Mouse (Mus musculus) embryo, embryonic 9.5 days (tissue): Measurements from ENCODE around the gene Dtnb.

ENCODE experiments used
- DNase-seq: peaks from one replicate; pipeline ENCODE4 v3.0.0-alpha.2; 2017; ENCODE audit errors: extremely low spot score

Gene Dtnb

GRCm38 (mm10) chr12:3572581-3573397, 608 bp downstream of the Dtnb start:
- peak; percentile 72 for DNase-seq

GRCm38 (mm10) chr12:3573410-3573809, 1.2 kb downstream of the Dtnb start:
- DNase-seq: no peak

- DNase-seq: no peak
Observed at GRCm38 (mm10) chr12:3574670-3575069, 2.5 kb downstream of the Dtnb start.

- DNase-seq: no peak
Observed at GRCm38 (mm10) chr12:3579958-3580530, 7.9 kb downstream of the Dtnb start.

- no peak for DNase-seq
Observed at GRCm38 (mm10) chr12:3582604-3583003, 10.4 kb downstream of the Dtnb start.

GRCm38 (mm10) chr12:3585525-3585924, 13.3 kb downstream of the Dtnb start:
- no peak for DNase-seq

GRCm38 (mm10) chr12:3587010-3587409, 14.8 kb downstream of the Dtnb start:
- no peak for DNase-seq

GRCm38 (mm10) chr12:3590039-3590438, 17.9 kb downstream of the Dtnb start:
- no peak for DNase-seq

- no peak for DNase-seq
Observed at GRCm38 (mm10) chr12:3591595-3591994, 19.4 kb downstream of the Dtnb start.

- no peak for DNase-seq
Observed at GRCm38 (mm10) chr12:3602786-3603185, 30.6 kb downstream of the Dtnb start.

GRCm38 (mm10) chr12:3606202-3606601, 34.0 kb downstream of the Dtnb start:
- DNase-seq: no peak

GRCm38 (mm10) chr12:3609747-3610146, 37.6 kb downstream of the Dtnb start:
- no peak for DNase-seq

GRCm38 (mm10) chr12:3611871-3612270, 39.7 kb downstream of the Dtnb start:
- DNase-seq: no peak

GRCm38 (mm10) chr12:3615041-3615440, 42.9 kb downstream of the Dtnb start:
- DNase-seq: no peak

- DNase-seq: no peak
Observed at GRCm38 (mm10) chr12:3618144-3619020, 46.2 kb downstream of the Dtnb start.

- DNase-seq: no peak
Observed at GRCm38 (mm10) chr12:3619021-3619367, 46.8 kb downstream of the Dtnb start.

- no peak for DNase-seq
Observed at GRCm38 (mm10) chr12:3626880-3627279, 54.7 kb downstream of the Dtnb start.

GRCm38 (mm10) chr12:3641931-3642330, 69.8 kb downstream of the Dtnb start:
- peak; percentile 15 for DNase-seq

- no peak for DNase-seq
Observed at GRCm38 (mm10) chr12:3656799-3657198, 84.6 kb downstream of the Dtnb start.

- DNase-seq: no peak
Observed at GRCm38 (mm10) chr12:3657234-3657633, 85.1 kb downstream of the Dtnb start.

- DNase-seq: no peak
Observed at GRCm38 (mm10) chr12:3657786-3658185, 85.6 kb downstream of the Dtnb start.

- DNase-seq: no peak
Observed at GRCm38 (mm10) chr12:3659554-3660311, 87.6 kb downstream of the Dtnb start.
